Mouse (Mus musculus): ENCODE data around the gene Phf21a.
"Not testable (repeated sequence)": the region's sequence is repeated elsewhere in the genome, so short reads cannot be mapped to it uniquely, and the experiment has no call there.

Phf21a gene

DNA sequence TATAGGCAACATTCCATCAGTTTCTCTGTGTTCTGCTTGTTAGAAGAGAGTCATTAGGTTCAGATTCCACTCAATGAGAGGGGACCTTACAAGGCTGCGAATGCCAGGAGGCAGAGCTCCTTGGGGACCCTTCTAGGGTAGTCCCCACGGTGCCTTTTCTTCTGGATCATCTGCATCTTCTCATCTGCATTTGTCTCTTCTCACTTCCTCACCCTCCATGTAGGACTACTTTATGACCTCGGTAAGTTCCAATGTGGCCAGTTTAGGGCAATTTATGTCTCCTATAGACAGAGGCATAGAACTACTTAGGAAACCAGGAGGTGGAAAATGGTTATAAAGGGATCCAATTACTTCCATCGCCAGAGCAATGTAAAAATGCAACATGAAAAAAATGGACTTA is 21.8 kb upstream of the Phf21a start:
- in situ Hi-C loops (cut with MboI, MseI), result loop anchor here in 1 of 2 experiments (25.0 kb wide), 1 partner anchor 1366 kb away; no protein-coding TSS in a partner anchor

DNA sequence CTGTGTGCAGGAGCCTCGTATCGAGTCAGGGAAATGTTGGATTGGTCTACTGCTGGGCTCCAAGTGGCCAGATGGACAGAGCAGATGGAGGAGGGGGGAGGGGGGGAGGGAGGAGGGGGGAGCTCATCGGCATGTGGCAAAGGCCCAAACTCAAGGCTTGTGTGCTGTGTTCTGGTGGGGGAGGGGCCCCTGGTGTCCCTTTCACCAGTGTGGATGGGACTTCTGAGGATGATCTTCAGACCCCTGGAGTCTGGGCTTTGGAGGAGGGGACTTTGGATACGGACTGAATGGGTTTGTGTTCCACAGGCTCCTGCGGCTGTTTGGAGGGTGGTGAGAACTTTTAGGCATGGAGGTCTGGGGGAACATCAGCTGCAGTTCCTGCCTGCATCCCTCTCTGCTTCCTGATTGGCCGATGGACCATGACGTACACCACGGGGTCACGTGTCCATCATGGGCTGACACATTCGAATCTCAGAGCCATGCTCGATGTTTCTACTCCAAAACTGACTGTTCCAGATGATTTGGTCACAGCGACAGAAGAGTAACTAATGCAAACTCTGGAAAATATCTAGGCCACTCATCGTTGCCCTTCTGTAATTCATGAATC is 16.7 kb upstream of the Phf21a start:
- in situ Hi-C loops (cut with MboI, MseI), result no loop called here

DNA sequence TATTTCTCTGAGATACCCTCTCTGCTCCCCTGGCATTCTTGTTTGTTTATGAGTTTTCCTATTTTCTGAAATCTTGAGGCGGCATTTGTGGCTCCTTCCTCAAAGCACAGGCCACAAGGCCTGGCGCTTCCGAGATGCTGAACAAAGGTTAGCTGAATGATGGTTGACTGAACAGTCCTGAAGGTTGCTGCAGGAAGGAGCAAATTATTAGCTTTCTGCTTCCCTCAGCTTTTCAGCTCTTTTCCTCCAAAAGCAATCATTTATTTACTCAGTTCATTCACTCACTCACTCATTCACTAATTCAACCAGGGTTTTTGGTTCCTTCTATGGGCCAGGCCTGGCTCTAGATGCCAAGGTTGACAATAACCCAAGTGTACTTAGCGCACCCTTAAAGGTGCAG is 10.7 kb upstream of the Phf21a start:
- in situ Hi-C loops (cut with MboI, MseI), result no loop called here

DNA sequence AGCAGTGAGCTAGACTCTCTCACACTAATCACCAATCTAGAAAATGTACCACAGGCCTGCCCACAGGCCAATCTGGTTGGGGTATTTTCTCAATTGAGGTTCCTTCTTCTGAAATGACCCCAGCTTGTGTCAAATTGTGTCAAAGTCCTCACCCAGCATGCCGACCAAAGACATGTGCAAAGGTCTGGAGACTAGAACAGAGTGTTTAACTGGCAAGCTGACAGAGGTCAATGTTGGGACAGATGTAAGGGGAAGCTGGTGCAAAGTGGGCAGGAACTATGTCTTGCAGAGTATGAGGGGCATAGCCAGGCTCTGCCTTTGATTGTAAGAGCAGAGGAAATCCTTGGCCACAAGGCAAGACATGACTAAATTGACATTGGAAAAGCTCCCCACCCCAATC is 7.2 kb upstream of the Phf21a start:
- in situ Hi-C loops (cut with MboI, MseI), result no loop called here

DNA sequence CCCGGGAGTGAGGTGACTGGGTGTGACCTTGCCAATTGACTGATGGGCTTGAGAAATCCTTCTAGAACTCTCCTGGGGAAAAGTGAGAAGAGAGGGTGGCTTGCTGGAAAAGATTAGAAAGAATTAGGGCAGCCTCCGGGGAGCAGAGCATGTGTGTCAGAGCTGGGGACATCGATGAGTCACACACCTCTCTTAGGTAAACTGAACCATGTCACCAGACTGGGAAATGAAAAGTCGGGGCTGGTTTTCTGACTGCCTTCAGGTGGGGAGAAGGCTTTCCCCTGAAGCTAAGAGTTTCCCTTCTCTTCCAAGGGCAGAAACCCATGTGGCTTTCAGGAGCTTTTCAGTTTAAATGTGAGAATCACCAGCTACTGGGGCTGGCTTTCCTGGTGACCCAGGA is 5.9 kb upstream of the Phf21a start:
- in situ Hi-C loops (cut with MboI, MseI), result no loop called here

DNA sequence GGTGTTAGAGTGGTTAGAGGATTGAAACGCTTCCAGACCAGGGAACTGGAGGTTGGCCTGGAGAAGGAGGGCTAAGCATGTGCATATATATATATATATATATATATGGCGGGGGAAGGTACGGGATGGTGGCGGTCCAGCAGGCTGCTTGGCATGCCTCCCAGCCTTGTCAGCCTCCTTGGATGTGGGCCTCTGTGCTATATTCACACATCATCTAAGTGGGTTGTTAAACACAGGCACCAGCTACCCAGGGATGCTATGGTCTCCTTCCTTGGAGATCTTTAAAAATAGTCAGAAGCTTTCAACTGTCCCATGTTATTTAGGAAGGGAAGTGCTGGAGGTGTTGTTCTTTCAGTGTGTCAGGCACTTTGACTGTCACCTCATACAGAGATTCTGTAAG is 3.1 kb upstream of the Phf21a start:
- in situ Hi-C loops (cut with MboI, MseI), result no loop called here

DNA sequence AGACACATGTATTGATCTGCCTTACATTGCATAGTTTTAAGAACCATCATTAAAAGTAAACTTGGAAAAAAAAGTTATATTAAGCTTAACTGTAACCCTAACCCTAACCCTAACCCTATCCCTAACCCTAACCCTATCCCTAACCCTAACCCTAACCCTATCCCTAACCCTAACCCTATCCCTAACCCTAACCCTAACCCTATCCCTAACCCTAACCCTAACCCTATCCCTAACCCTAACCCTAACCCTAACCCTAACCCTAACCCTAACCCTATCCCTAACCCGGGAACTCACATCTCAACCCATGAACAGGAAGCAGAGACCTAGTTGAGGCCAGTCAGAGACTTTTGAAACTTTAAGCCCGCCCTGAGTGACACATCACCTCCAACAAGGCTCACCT is 586 bp downstream of the Phf21a start:
- in situ Hi-C loops (cut with MboI, MseI), result not testable (repeated sequence)

DNA sequence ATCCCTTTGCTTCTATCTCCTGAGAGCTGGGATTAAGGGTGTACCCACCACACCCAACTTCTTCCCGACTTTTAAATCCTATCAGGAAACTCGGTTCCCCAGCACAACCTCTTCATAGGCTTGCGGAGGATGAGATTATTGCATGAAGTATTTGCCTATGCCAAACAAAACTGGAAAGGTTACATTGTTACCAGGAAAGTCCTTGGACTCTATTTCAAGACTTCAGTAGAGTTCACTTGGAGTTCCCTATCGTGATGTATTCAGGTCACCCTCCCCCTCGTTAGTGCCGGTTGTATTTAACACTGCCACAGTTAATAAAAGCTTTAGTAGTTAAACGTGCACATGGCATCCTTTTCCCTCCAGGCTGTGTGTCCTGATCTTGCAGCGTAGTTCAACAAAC is 1.2 kb downstream of the Phf21a start:
- in situ Hi-C loops (cut with MboI, MseI), result no loop called here

DNA sequence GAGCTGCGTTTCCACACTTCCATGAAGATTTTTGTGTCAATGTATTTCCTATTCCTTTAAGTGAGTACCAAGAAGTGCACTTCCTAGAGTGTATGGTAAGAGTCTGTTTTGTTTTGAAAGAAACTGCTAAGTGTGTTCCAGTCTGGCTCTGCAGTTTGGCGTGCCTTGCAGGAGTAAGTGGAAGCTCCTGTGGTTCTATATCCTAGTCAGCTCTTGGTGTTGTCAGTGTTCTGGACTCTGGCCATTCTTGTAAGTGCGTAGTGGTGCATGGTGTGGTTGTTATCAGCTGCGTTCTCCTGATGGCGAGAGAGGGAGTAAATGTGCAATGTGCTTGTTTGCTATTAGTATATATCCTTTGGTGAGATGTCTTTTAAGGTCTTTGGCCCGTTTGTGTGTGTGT is 7.9 kb downstream of the Phf21a start:
- in situ Hi-C loops (cut with MboI, MseI), result no loop called here

DNA sequence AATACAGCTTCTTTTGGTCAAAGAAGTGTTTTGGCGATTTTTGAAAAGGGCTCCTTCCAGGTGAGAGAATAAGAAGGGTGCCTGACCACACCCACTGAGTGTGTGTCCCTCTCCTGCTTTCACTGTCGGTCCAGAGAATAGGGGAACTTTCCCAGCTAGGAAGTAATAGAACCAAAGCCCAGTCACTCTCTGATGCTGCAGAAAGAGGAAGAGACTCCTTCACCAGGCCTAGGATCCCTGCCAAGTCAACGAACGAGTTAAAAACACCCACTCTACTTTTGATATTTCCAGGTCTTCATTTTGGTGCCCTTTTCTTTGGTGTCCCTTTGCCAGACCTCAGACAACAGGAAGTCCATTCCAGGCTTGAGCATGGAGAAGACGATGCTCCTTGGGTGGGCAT is 31.6 kb downstream of the Phf21a start:
- in situ Hi-C loops (cut with MboI, MseI), result no loop called here

DNA sequence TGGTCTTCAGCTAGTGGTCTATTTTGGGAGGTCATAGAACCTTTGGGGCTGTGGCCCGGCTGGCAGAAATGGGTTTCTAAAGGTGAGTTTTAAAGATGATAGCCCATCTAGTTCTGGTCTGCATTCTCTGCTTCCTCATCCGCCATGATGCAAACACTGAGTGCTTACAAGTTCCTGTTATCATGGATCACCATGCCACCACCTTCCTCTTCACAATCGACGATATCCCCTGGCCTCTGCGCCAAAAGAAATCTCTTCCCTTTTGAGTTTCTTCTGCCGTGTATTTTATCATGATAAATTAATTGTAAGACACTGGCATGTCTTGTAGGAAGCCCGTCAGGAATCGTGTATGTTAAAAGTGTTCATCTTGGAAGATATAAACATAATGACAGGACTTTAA is 32.4 kb downstream of the Phf21a start:
- in situ Hi-C loops (cut with MboI, MseI), result loop anchor here in 1 of 2 experiments (25.0 kb wide), 1 partner anchor 737 kb away; no protein-coding TSS in a partner anchor

DNA sequence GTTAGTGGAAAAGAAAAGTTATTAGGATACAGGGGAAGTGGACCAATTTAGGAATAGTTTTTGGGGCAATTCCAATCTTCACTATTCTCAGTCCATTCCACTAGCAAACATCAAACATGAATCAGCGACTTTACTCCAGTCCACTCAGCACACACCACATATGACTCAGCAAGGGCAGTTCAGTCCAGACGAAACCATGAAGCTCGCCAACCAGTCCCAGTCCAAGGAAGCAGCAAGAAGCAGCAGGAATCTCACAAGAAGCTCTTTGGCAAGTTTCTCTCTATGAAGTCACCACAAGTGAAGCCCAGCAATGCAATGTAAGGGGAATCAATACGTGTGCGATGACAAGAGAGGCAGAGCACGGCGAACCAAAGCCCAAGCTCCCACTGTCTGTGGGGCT is 37.2 kb downstream of the Phf21a start:
- in situ Hi-C loops (cut with MboI, MseI), result loop anchor here in 1 of 2 experiments (25.0 kb wide), 1 partner anchor 732 kb away; no protein-coding TSS in a partner anchor

DNA sequence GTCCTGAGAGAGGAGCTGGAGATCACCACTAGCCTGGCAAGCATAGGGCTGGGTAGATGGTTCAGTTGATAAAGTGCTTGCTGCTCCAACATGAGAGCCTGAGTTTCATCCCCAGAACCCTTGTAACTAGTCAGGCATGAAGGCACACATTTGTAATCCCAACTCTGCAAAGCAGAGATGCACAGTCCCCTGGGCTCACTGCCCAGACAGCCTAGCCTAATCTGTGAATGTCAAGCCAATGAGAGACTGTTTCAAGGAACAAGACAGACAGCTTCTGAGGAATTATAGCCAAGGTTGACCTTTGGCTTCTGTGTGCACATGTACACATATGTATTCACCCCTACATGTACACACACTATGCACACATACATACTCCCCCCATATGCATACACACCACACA is 45.8 kb downstream of the Phf21a start:
- in situ Hi-C loops (cut with MboI, MseI), result loop anchor here in 1 of 2 experiments (25.0 kb wide), 1 partner anchor 724 kb away; no protein-coding TSS in a partner anchor

DNA sequence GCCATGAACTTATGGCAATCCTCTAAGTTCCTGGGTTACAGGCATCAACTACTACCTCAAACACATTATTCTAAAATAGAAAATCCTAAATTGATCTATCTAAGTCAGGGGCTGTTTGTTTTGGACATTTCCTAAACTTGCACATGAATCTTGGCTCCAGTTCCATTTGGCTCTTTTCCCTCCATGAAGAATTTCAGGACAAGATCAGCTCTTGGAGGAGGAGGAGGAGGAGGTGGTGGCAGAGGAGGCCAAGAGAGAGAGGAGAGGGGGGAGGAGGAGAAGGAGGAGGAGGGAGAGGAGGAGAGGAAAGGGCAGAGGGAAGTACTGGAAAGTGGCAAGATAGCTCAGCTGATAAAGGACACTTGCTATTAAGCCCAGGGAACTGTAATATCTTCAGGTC is 46.4 kb downstream of the Phf21a start:
- in situ Hi-C loops (cut with MboI, MseI), result loop anchor here in 1 of 2 experiments (25.0 kb wide), 1 partner anchor 723 kb away; no protein-coding TSS in a partner anchor

DNA sequence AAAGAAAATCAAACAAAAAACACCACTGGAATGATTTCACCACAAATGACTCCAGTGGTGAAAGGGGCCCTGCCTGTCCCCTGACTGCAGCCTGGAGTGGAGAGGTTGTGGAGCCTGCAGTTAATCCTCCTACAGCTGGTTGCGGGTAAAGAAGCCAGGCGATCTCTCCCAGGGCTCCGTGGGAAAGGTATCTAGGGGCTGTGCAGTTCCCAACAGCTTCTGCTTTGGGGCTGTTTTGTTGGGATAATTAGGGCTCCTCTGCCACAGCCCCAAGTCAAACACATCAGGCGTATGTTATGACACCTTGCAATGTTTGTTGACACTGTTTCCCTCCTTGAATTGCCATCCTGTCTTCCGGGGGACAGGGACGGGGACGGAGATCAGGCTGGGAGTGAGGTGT is 47.5 kb downstream of the Phf21a start:
- in situ Hi-C loops (cut with MboI, MseI), result loop anchor here in 1 of 2 experiments (25.0 kb wide), 1 partner anchor 722 kb away; no protein-coding TSS in a partner anchor

DNA sequence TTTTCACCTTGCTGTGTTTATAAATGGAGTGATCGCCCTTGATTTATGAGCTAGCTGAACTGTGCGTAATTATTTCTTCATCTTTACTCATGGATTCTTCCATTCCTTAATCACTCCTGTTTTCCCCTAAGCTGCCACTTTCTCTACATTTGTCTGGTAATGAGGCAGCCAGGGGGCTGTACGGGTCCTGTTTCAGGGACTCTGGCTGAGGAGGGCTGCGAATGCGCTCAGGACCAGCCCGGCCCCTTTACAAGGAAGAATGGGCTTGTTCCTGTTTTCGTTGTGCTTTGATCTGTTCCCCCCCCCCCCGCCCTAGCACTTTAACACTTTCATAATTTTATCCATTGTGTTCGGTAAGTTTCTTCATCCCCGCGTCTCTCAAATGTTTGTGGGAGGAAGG is 48.2 kb downstream of the Phf21a start:
- in situ Hi-C loops (cut with MboI, MseI), result loop anchor here in 1 of 2 experiments (25.0 kb wide), 1 partner anchor 721 kb away; no protein-coding TSS in a partner anchor

DNA sequence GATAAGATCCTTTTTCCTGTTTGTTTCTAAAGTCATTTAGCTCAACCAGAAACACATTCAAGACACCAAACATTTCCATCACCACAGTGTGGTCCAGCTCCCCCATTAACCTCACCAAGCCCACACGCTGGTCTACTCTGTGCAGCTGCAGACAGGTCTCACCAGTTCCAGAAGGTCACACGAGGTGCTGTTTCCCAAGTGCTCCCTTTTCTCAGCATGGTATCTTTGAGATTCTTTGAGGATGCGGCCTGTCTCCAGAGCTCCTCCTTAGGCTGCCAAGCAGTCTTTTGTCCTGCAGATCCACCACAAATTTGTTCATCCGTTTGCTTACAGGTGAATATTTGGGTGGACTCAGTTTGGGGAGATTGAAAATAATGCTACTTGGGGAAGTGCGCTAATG is 51.0 kb downstream of the Phf21a start:
- in situ Hi-C loops (cut with MboI, MseI), result loop anchor here in 1 of 2 experiments (25.0 kb wide), 1 partner anchor 718 kb away; no protein-coding TSS in a partner anchor

DNA sequence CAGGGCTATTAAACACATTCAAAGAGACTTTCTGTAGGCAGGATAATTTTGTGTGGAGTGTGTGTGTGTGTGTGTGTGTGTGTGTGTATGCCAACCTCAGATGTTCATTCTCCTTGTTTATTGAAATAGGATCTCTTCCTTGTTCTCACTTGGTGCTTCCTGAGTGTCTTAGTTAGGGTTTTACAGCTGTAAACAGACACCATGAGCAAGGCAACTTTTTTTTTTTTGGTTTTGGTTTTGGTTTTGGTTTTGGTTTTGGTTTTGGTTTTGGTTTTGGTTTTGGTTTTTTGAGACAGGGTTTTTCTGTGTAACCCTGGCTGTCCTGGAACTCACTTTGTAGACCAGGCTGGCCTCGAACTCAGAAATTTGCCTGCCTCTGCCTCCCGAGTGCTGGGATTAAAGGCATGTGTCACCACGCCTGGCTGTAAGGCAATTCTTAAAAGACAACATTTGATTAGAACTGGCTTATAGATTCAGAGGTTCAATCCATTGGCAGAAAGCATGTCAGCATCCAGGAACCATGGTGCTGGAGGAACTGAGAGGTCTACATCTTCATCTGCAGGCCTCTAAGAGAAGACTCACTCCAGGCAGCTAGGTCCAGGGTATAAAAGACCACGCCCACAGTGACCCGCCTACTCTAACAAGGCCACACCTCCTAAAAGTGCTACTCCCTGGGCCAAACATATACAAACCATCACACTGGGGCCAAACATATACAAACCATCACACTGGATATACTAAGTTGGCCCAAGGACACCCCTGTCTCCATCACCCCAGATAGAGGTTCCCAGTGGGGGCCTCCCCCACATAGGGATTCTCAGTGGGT is 55.2 kb downstream of the Phf21a start:
- in situ Hi-C loops (cut with MboI, MseI), result loop anchor here in 1 of 2 experiments (25.0 kb wide), 1 partner anchor 714 kb away; no protein-coding TSS in a partner anchor

DNA sequence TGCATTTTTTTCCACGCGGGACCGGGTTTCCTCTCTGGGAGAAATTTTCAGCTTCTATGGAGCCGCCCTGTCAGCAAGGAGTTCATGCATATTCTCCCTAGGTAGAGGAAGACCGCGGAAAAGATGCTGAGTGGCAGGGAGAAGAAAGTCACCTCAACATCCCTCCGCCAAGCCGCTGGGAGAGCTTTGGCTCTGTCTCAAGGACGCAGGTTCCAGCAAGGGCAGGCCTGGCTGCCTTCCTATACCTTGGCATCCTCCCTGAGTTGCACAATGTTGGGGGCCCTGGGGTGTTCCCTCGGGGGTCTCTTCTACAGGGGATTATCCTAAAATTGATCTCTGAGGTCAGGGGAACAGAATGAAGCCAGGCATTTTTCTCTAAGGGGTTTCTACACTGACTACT is 71.4 kb downstream of the Phf21a start:
- in situ Hi-C loops (cut with MboI, MseI), result loop anchor here in 1 of 2 experiments (10.0 kb wide), 2 partner anchors 281 to 1039 kb away; no protein-coding TSS in a partner anchor

DNA sequence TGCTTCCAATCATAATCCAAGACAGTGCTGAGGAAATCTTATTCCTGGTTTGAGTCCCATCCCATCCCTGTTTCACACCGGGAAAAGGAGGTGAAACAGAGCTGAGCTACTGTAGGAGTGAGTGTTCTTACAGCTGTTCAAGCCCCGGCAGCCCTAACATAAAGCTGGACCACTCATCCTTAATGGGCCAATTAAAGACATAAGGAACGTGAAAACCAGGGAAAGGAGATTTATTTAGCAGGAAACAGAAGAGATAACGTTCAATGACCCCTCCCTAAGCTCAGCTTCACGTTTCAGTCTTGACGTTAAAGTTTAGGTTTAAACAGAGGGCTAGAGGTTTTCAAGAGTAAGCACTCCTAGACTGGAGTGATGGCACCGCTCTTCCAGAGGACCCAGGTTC is 74.0 kb downstream of the Phf21a start:
- in situ Hi-C loops (cut with MboI, MseI), result loop anchor here in 1 of 2 experiments (10.0 kb wide), 2 partner anchors 278 to 1042 kb away; no protein-coding TSS in a partner anchor

DNA sequence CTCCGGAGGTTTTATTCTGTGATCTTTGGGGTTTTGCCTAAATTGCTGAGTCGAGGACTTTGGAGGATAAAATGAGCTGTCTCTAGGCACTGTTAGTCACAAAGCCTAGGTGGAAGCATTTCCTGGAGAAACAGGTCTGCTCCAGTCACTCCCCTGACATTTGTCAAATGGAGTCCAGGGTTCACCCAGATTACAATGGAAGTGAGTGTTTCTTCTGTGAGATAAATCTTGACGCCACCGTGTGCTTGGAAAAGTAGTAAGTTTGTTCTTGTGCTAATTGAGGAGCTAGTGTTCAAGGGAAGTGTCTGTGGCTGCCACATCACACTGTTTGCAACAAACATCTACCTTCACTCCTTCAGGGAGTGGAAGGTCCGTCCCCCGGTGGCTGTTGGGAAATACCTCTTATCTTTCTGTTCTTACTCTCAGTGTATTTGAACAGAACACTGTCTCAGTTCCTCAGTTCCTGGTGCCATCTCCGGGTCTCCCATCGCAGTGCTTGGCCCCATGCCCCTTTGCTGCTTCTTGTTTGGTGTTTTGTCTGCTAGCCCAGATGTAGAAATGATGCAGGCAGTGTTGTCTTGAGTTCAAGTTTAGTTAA is 78.2 kb downstream of the Phf21a start:
- in situ Hi-C loops (cut with MboI, MseI), result no loop called here

DNA sequence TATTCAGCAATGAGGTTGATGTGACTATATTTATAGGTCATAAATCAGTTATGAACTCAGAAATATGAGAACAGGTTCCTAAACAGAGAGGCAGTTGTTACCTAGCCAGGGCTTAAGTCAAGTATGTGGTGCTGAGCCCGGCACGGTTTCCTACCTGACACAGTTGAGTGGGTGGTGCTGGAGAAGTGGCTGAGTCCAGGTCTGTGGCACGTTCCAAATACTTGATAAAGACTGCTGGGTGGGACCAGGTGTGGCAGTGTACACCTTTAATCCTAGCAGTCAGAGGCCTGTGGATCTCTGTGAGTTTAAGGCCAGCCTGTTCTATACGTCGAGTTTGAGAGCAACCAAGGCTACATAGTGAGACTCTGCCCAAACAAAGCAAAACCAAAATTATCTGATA is 79.4 kb downstream of the Phf21a start:
- in situ Hi-C loops (cut with MboI, MseI), result no loop called here
